Mouse (Mus musculus) cerebellum, postnatal 25 days (tissue): ENCODE measurements around the gene Gnat1.

ENCODE experiments used
- DNase-seq, 2 experiments: peaks; one replicate each; pipeline ENCODE4 v3.0.0; 2021; ENCODE audit warnings: mixed read lengths in 2 of 2

Gene Gnat1

DNA sequence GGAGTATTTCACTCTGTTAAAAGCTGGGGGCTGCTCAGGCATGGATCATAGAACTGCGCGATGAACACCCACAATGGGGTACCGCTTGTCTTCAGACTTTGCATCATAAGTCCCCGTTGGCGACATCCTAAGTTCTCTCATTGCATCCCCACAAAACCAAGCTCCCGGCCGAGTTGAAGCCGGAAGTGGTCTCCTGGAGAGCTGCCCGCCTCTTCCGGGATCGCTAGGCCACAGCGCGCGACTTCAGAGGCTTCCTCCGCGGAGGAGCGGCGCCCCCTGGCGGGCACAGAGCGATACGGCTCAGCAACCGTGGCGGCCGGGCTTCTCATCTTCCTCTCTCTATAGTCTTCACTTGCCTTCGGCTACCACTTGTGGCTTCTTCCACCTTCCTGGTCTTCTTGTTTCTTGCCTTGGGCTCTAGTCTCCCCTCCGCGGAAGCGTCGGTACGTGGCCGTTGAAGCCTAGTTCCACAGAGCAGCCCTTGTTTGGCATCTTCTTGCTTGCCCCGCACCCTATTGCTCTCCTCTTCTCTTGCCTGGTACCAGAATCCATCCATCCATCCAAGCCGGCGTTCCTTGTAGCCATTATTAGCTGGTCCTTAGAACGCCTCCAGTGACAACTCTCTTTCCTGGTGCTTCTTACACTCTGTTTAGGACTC lies 34.9 kb downstream of the Gnat1 start:
- peak; percentile 96 to 98 for DNase-seq

DNA sequence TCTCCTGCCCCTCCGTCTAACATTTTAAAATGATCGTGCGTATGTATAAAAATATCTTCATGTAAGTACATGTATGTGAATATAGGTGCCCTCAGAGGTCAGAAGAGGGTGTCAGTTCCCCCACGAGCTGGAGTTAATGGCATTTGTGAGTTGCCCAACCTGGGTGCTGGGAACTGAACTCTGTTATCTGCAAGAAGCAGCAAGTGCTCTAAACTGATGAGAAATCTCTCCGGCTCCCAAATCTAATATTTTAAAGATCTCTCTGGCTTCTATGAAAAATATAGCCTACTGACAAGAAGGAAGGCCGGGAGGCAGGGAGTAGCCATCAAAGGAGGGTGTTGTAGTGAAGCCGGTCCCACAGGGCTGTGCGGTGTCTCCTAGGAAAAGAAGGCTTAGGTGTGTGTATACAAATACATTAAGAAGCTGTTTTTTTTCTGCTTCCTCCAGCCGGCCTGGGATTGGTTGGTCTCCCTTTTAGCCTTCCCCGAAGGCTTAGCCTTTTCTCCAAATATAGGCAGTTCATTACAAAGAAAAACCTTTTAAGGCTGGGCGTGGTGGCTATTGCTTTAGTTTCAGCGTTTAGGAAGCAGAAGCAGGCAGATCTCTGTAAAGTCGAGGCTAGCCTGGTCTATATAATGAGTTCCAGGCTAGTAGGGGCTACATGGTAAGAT lies 35.8 kb downstream of the Gnat1 start:
- DNase-seq, result no peak

DNA sequence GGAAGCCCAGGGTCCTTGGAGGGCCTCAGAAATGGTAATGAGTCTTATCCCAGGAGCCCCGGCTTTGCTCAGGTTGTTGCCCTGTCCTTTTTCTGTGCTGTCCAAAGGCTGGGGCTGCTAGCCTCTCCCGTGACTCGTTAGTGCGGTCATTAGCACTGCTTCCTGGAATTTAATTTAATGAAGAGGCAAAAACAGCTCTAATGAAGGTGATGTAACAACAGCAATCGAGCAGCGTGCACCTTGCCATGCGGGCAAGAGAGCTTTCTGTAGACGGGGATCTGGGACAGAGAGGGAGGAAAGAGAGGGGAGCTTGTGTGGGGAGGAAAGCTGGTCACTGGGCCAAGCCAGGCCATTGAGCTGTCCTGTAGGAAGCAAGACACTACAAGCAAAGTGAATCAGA lies 37.8 kb downstream of the Gnat1 start:
- DNase-seq, result no peak

DNA sequence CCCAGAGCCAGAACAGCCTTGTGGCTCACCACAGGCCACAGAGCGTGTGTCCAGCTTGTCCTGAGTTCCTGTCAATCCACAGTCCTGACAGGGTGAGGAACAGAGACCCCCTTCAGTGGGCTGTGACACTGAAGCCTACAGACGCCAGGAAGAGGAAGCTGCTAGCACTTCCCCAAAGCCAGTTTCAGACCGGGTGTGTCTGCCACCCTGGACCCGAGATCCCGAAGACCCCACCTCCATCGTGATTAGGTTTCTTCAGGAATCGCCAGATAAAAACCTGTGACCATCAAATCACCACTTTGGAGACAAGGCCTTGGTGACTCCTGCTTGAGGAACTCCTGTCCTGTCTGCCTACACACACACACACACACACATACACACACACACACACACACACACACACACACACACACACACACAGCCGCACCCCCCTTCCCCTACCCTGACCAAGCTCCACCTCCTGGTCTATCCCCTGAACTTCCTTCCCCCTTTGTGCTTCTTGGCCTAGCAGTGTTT lies 39.2 kb downstream of the Gnat1 start:
- no peak for DNase-seq

DNA sequence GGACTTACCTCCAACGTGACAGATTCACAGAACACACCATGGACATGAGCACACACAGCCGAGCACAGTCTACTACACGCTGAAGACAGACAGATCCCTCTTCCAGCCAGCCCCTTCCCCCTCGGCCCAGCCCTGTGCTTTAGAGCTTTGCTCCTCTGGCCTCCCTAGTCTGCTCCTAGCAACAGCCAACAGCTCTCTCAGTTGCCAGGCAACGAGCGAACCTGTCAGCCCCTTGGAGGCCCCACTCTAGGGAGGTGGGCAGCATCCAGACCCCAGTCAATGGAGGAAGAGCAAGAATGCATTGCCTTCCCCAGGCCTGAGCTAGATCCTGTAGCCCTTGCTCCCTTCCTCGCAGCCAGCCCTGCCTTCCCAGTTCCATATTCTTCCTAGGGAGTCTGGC lies 42.4 kb downstream of the Gnat1 start:
- no peak for DNase-seq

DNA sequence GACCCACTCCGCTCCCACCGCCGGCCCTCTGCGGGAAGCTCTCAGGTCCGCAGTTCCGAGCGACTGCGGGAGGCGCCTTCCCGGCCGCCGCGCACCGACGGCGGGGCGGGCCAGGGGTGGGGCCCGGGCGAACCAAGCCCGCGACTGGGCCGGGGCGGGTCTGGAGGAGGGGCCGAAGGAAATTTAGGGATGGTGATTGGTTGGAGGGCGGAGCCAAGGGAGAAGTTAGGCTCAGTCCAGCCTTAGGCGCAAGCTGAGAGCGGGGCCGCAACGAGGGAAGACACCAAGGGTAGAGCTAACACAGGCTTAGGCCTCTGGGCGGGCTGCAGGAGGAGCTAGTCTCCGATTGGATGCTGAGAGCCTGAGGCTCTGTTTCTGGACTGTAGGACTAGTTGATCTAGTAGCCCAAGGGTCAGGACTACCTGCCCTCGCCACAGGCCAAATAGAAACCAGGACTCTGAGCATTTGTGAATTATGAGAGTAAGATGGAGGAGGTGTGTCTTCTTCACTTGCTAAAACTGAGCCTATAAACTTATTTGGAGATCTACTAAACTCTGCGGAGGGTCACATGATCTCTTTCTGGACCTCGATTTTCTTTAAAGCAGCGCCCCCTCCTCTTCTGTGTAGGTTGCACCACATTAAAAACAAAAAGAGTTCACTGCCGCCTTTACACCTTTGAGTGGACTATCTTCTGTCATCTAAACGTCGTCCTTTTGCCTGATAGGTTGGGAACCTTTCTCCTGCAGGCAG lies 44.1 kb downstream of the Gnat1 start, which contains the start of gene Gnai2:
TSS of gene Gnai2 (minus strand) at position 89 of the 750 bp plus-strand sequence.
- DNase-seq, result peak; percentile 94 to 96

DNA sequence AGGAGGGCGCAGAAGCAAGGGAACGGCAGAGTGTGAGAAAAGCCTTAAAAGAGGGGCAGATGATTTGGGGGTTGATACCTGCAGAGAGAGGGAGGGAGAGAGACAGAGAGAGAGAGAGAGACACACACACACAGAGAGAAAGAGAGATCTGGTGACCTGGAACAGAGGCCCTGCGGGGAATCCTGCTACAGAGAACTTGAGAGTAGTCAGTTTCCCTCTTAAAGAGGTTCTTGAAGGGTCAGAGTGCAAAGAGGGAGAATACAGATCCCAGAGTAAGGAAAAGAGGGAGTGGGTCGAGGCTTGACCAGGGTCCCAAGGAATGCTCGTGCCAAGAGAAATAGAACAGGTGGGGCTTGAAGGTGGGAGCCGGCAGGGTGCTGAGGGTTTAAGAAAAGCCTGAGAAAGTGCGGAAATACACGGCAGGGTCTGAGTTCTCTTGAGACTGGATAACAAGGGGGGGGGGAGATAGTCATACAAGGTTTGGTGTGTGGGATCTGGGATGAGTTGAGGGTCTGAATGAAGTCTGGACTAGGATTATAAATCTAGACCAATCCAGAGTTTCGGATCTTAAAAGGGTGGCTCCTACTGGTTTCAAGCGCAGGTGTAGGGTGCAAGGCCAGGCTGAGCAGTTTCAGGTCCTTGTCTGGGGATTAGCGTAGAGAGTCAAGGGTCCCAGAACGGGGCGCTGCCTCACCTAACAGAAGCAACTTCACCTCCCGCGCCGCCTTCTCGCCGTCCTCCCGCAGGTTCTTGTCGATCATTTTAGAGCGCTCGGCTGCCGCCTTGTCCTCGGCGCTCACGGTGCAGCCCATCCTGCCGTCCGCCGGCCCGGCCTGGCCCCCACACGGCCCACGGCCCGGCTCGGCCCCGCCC lies 44.9 kb downstream of the Gnat1 start:
- DNase-seq, result no peak

DNA sequence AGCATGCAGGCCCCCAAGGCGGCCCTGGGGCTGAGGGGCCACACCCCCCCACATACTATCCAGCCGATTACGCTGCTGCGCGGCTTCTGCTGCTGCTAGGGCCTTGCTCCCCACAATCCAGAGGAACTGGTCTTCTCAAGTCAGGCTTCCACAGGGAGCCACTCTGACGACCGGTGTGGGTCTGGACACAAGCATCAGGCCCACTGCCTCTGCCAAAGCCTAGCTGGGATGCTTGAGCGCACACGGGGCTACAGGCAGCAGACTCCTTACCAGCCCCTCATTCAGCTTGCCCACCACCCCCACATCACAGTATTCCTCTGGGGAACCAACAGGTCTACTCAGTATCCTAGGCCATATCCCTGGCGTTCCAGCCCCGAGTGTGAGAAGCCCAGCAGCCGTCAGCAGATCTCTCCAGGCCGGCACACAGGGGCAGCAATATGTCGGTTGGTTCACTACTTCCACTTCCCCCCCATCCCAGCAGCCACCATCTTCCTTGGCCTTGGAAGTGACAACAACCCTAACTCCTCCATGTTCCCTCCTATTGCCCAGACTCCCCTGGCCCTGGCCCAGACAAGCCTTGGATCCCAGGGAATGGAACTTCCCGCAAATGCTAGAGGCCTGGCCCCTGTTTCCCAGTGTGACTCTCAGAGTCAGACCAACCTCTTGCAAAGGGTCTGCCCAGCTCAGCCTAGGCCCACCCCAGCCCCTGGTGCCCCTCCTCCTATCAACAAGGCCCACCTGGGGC lies 45.7 kb downstream of the Gnat1 start:
- DNase-seq, result peak; percentile 53 to 55

DNA sequence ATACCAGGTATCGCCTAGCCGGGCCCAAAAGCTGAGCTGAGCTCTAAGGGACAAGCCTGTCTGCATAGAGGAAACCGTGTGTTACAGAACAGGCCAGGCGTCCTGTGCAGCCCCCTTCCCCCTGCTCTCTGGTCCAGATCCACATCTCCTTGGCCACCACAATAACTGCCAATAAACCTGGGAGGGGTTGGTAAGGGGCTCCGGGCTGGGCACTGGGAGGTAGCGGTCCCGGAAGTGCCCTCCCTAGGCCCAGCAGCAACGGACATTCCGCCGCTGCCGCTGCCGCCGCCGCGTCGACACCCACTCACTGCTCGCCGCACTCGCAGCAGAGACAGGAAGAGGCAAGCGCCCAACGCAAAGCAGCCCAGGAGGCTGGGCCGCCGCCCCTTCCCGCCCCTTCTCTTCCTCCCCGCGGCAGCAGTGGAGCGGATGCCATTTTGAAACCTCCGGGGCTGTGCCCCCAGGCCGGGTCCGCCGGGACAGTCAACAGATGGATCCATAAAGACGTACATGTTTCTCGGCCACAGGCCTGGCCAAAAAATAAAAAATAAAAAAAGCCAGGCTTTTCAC lies 46.3 kb downstream of the Gnat1 start:
- peak; percentile 65 to 68 for DNase-seq

DNA sequence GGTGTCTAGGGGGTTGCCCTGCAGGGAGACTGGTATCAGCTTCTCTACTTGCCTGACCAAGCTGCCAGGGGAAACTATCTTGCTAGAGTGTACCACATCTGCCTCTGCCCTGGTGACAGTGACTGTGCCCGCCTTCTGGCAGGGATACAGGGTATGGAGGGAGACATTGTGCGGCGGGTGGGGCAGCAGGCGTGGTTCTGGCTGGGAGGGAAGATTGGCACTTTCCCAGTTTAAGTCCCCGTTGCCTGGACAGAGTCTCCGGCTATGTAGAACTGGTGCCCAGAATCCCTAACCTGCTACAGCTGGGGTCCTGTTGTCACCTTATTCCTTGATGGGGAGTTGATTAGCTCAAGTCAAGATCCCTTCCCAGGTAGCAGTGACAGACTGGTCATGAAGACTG lies 47.0 kb downstream of the Gnat1 start:
- DNase-seq, result peak in 1 of 2 experiments; percentile 48

DNA sequence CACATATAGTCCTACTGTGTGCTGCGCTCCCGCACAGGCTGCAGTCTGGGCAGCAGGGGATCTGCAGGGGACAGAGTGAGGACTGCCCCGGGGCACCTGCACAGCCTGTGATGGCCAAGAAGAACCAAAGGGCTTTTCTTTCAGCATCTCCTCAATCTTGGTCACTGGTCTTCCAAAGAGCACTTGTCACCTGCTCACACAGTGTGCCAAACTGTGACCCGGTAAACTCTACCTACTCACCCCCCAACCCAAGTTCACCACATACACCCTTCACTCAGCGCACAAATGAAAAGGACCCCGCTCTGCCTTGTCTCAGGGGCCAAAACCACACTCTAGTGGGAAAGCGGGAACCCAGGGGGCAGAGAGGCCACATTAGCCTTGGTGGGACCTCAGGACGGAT lies 47.7 kb downstream of the Gnat1 start:
- no peak for DNase-seq

DNA sequence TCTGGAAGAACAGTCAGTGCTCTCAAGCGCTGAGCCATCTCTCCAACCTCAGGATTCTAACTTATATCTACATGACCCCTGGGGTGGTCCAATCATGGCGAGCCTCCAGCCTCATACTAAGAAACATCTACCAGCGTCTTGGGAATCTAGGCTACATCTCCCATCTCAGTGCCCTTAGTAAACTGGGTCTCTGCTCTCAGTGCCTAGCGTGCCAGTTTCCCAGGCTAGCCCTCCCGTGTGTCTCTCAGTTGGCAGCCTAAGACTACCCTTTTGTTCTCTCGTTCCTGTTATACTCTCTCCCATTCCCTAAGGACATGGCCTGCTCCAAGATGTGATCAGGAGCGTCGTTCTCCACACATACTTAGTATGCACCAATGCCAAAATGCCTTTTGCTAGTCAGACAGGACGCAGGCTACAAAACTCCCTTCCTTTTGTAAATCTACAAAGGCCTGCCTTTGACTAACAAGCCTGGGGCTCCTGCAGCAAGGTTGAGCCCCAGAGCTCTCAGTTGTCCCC lies 48.1 kb downstream of the Gnat1 start:
- no peak for DNase-seq

DNA sequence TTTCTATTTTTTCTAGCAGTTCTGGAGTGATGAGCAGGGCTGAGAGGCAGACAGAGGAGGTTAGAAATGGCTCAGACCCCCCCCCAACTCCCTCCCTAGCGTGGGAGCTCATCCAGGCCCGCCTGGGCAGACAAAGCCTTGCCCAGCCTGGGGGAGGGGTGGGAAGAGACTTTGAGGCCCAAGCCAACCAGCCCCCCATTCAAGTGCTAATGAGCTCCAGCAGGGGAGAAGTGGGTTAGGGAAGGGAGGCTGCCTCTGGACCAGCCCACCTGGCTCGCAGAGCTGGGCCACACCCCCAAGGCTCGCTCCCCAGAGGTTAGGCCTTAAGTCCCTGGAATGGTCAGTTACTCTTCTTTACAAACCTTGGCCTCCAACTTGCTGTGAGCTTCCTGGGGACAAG lies 48.9 kb downstream of the Gnat1 start:
- DNase-seq, result peak in 1 of 2 experiments; percentile 46

DNA sequence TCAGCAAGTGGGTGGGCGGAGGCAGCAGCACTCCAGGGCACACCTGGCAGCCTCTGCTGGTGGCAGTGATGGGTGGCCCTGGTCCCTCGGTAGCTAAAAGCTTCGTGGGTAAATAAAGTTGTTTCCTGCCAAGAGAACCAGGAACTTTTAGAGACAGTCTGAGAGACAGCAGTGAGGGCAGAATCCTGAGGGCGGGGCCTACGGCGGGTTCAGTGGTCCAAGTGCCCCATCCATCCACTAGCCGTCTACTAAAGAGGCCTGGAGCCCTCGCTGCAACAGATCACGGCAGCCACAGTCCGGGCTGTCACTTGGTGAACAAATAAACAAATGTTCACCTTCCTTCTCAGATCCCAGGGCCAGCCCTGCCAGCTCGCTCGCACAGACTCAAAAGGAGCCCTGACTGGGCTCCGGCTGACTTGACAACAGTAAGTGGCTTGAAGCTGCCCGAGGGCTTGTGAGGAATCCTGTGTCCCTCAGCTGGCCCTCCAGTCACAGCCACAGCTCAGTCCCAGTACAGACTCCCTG lies 49.5 kb downstream of the Gnat1 start:
- no peak for DNase-seq

DNA sequence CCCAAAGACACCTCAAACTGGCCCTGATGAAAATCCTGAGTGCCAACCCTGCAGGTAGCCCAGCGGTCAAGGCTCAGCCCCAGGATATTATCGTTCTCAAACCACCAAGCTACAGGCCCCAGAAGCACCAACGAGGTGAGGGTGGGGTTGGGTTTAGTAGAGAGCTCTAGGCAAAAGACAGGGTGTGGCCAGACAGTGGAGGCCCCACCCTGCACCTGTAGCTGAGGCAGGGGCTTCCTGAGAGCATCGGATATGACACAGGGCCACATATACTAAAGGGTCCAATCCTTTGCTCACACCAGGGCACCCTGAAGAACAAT lies 50.1 kb downstream of the Gnat1 start:
- no peak for DNase-seq

DNA sequence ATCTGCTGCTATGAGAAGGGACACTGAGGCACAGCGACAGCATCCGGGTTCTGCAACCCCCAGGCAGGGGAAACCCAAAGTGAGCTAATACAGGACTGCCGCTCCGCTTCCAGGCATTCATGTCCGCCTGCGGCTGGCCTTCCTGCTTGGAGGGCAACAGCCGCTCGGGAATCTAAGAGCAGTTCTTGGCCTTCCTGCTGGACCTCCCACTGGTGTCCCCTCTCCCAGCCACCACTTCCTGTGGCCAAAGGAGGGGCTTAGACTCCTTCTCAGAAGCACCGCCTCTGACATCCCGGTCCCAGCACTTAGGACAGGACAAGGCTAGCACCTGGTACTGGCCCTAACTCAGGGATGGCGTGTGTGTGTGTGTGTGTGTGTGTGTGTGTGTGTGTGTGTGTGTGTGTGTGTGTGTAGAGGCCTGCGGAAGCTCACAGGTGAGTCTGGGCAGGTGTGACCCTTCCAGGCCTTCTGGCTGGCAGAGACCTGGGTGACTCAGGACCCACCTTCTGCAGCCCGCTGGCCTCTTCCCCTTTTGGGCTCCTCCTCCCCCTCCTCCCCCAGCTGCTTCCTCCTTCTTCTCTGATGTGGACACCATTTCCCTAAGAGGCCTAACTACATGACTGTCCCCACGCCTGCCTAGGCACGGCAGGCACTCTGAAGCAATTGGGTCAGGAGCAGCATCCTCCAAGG lies 50.6 kb downstream of the Gnat1 start:
- DNase-seq, result peak in 1 of 2 experiments; percentile 33

DNA sequence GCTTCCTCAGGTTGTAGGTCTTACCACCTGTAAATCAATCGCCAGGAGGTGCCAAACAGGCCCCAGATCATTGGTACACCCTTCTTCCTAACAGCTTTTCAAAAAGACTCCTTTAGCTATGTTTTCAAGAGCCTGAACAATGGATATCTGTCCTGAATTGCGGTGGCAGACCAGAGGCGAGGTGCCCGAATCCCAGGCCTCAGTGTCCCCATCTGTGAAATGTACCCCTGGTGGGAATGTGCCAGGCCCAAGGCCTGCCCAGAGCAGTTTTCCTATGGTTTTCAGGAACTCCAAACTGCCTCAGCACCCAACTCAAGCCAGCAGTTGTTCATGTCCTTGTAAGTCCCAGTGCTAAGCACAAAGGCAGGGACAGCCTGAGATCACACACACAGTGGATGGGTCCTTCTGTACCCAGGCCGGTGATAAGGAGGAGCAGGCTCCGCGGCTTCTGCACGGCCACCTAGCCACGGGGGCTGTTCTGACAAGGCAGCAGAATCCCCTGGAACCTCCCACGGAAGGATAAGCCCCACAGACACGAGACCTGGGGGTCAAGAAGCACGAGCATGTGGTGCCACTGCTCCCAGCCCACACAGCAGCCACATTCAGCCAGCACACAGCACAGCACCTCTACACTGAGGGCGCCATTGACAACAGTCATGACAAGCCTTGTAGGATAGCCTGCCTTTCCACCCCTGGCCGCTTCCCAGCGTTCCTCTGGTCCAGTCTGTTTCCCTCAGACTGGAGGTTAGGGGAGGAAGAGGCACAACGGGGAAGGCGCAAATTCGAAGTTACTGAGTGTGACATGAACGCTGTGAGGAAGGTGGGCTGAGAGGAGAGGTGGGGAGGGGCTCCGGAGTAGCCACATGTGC lies 51.9 kb downstream of the Gnat1 start:
- DNase-seq, result peak in 1 of 2 experiments; percentile 36

DNA sequence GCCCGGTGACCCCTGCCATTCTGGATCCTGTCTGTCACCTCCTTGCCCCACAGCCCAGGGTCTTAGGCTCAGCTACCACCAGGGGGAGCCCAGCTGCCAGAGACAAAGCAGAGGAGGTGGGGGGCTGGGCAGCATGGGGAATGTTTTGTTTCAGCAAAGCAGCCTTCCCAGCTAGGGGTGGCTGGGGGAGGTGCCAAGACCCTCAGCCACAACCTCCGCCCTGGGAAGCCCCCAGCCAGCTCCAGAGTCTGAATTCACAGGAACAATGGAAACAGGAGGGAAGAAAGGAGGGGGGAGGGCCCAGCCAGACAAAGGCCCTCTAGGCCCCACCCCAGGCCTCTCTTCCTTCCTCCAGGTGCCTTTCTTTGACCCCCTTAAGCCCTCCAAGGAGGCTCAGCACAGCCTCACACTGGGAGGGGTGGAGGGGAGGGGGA lies 52.7 kb downstream of the Gnat1 start:
- peak; percentile 75 to 85 for DNase-seq

DNA sequence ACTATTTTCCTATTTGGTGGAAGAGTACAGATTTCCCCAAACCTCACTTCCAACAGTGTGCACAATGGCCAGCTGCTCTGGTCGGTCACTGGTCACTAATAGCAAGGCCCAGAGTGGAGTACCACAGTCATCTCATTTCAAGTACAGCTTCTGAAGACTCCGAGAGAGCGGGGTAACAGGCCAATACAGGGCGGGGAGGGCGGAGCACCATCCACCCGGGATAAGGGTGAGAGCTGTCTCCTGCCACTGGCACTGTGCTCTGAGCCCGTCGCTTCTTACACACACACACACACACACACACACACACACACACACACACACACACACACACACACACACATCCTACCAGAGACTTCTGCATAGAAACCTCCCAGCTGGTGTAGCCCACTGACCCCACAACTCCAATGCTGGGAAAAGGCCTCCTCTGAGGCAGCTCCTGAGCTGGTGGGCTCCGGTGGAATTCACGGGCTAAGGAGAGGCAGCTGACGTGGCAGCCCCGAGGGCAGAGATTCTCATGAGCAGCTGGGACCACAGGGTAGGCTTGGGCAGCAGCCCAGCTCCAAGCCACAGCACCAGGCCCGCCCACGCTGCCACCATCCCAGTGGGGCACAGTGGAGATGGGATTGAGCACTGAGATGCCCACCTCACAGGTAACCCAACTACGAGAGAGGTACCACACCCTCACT lies 53.2 kb downstream of the Gnat1 start:
- peak in 1 of 2 experiments; percentile 33 for DNase-seq
